Mouse (Mus musculus): ENCODE results near the gene Lrrtm1. TPM values are rescaled to one million over a fixed set of nuclear protein-coding genes. Genes with fewer than 3 reads are reported as not detected.

The Lrrtm1 gene
- total RNA-seq (2021): not detected
- long read RNA-seq, experiment 1: 0 reads
- long read RNA-seq, experiment 2: 0 reads

DNA sequence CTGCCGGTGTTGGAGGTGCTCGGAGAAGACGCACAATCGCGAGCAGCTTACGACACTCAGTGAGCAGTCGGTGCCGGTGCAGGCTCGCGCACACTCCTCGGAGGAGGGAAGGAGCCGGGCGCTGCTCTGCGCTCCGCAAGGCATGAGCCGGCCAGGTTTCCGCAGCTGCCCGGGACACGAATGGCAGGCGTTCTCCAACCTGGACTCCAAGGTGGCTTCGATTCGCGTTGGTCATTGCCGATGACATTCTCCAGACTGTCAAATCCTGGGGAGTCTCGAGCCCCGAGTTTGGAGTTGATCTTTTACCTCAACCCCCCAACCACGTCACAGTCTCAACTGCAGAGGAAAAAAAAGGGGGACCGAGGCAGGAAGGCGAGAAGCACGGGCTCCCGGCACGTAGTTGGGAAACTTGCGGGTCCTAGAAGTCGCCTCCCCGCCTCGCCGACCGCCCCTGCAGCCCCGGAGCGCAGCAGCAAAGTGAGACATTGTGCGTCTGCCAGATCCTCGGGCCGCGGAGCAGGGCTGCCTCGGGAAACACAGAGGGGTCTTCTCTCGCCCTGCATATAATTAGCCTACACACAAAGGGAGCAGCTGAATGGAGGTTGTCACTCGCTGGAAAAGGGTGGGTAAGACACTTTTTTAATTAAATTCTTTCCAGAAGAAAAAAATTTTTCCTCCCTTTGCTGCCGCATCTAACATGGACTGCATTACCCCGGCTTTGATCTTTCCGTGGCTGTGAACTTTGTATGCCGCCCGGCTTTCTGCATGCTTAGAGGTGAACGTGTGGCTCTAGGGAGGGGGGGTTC is at the start of gene Lrrtm1:
TSS of gene Lrrtm1 (plus strand) at position 89 of the 806 bp plus-strand sequence.
- intact Hi-C loops (cut with DNase I): no loop called here
- Histone ChIP-seq H3K4me3 (peak within 1 kb of the TSS; percentile 58), H3K27ac (no peak within 1 kb of the TSS)
- TF ChIP-seq CTCF (IDR thresholded peaks at IDR 0.05): no peak
- peak; percentile 20 for DNase-seq

- TF ChIP-seq CTCF (IDR thresholded peaks at IDR 0.05): no peak
- Histone ChIP-seq H3K27ac (no peak overlapping the region), H3K4me3 (no peak overlapping the region)
- DNase-seq: no peak
- intact Hi-C loops (cut with DNase I): no loop called here
These were observed 45.8 kb upstream of the Lrrtm1 start for GRCm38 (mm10) chr6:77196650-77197049.

GRCm38 (mm10) chr6:77199375-77199774 is 43.1 kb upstream of the Lrrtm1 start:
- Histone ChIP-seq H3K27ac (no peak overlapping the region), H3K4me3 (no peak overlapping the region)
- no peak for DNase-seq
- intact Hi-C loops (cut with DNase I): no loop called here
- no peak for TF ChIP-seq CTCF (IDR thresholded peaks at IDR 0.05)

- intact Hi-C loops (cut with DNase I): no loop called here
- Histone ChIP-seq H3K27ac (no peak overlapping the region), H3K4me3 (no peak overlapping the region)
- TF ChIP-seq CTCF (IDR thresholded peaks at IDR 0.05): no peak
- DNase-seq: no peak
These were observed 33.3 kb upstream of the Lrrtm1 start for GRCm38 (mm10) chr6:77209183-77209582.

DNA sequence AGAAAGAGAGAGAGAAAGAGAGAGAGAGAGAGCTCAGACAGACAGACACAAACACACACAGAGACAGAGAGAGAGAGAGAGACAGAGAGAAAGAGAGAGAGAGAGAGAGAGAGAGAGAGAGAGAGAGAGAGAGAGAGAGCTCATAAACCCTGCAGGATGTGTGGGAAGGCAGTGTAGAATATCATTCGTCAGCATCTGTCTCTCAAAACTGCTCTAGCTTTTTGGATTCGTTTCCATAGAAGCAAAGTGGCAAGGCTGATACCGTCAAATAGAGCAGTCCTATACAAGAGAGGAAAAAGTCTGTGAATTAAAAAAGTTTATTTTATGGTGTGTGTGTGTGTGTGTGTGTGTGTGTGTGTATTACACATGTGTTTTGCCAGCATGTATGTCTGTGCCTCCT is 32.6 kb upstream of the Lrrtm1 start:
- TF ChIP-seq CTCF (IDR thresholded peaks at IDR 0.05): no peak
- Histone ChIP-seq H3K4me3 (no peak overlapping the region), H3K27ac (no peak overlapping the region)
- no peak for DNase-seq
- intact Hi-C loops (cut with DNase I): no loop called here

- TF ChIP-seq CTCF (IDR thresholded peaks at IDR 0.05): no peak
- no peak overlapping the region for H3K27ac ChIP-seq
- DNase-seq: no peak
- no peak overlapping the region for H3K4me3 ChIP-seq
- intact Hi-C loops (cut with DNase I): no loop called here
These were observed 28.6 kb upstream of the Lrrtm1 start for GRCm38 (mm10) chr6:77213757-77214409.

GRCm38 (mm10) chr6:77215322-77215721 is 27.2 kb upstream of the Lrrtm1 start:
- H3K4me3 ChIP-seq: no peak overlapping the region
- TF ChIP-seq CTCF (IDR thresholded peaks at IDR 0.05): no peak
- H3K27ac ChIP-seq: no peak overlapping the region
- intact Hi-C loops (cut with DNase I): no loop called here
- no peak for DNase-seq

DNA sequence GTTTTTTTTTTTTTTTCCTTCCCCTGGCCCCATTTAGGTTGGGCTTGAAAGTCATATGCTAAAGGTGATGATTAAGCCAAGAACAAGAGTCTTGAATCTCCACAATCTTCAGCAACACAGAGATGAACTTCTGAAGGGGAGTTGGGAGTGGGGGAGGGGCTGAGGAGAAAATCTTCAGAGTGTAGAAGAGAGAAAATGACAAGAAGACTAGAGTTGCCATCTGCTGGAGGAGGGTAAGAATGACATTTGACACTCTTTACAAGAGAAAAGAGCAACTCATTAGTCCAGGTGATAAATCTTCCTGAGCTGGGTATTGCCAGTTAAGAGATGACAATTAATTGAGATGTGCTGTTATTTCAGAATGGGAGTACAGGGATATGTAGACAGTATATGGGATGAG is 23.6 kb upstream of the Lrrtm1 start:
- no peak for DNase-seq
- TF ChIP-seq CTCF (IDR thresholded peaks at IDR 0.05): no peak
- H3K27ac ChIP-seq: no peak overlapping the region
- H3K4me3 ChIP-seq: no peak overlapping the region
- intact Hi-C loops (cut with DNase I): no loop called here

DNA sequence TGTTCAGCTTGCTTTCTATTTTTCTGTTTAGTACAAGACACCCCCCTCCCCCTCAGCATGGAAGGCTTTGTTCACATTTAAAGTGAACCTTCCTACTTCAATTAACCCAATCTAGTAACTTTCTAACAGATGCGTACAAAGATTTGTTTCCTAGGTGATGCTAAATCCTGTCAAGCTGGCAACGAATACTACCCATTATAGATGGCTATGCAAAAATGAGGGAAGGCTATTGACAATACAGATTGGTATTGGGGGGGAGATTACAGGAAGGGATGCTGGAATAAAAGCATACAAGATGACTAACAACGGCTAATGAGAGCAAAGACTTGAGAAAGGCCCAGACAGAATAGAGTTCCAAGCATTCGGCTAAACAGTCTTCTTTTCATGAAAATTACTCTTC is 21.7 kb upstream of the Lrrtm1 start:
- TF ChIP-seq CTCF (IDR thresholded peaks at IDR 0.05): no peak
- no peak overlapping the region for H3K27ac ChIP-seq
- DNase-seq: no peak
- intact Hi-C loops (cut with DNase I): no loop called here
- no peak overlapping the region for H3K4me3 ChIP-seq

DNA sequence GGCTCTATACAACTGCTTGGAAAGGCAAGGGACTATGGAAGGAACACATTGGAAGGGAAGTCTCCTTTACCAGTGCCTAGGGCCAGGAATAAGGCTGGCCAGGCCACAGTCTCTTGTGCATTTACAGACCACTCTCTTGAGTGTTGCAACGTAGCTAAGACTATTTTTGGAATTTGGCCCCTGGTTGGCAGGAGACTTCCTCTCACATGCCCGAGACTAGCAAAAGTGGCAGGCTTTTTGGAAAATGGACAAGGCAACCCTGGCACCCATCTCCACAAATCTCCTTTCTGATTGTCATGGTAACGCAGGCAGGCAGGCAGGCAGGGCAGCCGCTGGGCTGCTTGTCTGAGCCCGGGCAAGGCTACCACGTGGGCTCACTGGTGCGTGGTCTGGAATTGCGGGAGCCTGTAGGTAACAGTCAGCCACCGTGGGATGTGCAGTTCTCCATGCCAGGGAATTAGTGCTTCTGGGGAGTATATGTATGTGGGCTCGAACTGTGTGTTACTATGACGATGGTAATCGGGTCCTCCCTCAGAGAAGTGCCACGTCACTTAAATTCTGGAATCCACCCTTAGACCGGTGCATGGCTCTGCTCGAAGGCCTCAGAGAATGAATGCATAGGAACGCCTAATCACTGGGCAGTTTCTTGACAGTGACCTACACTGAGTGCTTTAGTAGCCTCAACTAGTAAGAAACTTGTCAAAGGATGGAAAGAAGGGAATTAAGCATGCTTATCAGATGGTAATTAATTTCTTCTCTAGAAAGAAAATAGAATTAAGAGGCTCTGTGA is 19.4 kb upstream of the Lrrtm1 start:
- Histone ChIP-seq H3K27ac (no peak overlapping the region), H3K4me3 (no peak overlapping the region)
- DNase-seq: peak; percentile 13
- intact Hi-C loops (cut with DNase I): no loop called here
- TF ChIP-seq CTCF (IDR thresholded peaks at IDR 0.05): no peak

GRCm38 (mm10) chr6:77240426-77240825 is 2.1 kb upstream of the Lrrtm1 start:
- intact Hi-C loops (cut with DNase I): no loop called here

GRCm38 (mm10) chr6:77243541-77244231 is 1.2 kb downstream of the Lrrtm1 start:
- DNase-seq: peak; percentile 12

More at GRCm38 (mm10) chr6:77240426-77240825, 2.1 kb upstream of the Lrrtm1 start:
- Histone ChIP-seq H3K4me3 (no peak overlapping the region), H3K27ac (no peak overlapping the region)
- no peak for DNase-seq
- TF ChIP-seq CTCF (IDR thresholded peaks at IDR 0.05): no peak

More at GRCm38 (mm10) chr6:77243541-77244231, 1.2 kb downstream of the Lrrtm1 start:
- intact Hi-C loops (cut with DNase I): no loop called here
- TF ChIP-seq CTCF (IDR thresholded peaks at IDR 0.05): no peak
- H3K27ac ChIP-seq: no peak overlapping the region
- H3K4me3 ChIP-seq: peak overlapping the region; percentile 58
